Mouse (Mus musculus): Measurements from ENCODE around the gene Get4. TPM values are rescaled to one million over a fixed set of nuclear protein-coding genes. Genes with fewer than 3 reads are reported as not detected.

Get4 gene
- polyA plus RNA-seq, 1 experiment from 2014 or later = 139 TPM

GRCm38 (mm10) chr5:139228318-139228717, 23.8 kb upstream of the Get4 start:
- Histone ChIP-seq H3K4me3 (ENCODE audit: low read depth, low read length) (no peak overlapping the region), H3K27me3 (ENCODE audit: control insufficient read depth, insufficient read depth, low read length) (no peaks in the 10 kb centered on the region), H3K27ac (ENCODE audit: low read depth, low read length) (no peak overlapping the region), H3K4me1 (ENCODE audit: control insufficient read depth, insufficient read depth, low read length) (no peaks in the 10 kb centered on the region), H3K9ac (ENCODE audit: low read depth, low read length) (no peak overlapping the region), H3K4me2 (no peak overlapping the region), H3K9me3 (replicated peaks; ENCODE audit: control insufficient read depth, low read length) (no peaks in the 10 kb centered on the region), H3K36me3 (ENCODE audit: control insufficient read depth, insufficient read depth, low read length) (peaks cover 36% of the 10 kb centered on the region)
- ATAC-seq (replicated peaks; ENCODE audit: insufficient number of reproducible peaks, low FRiP score, low TSS enrichment) = no peak
- WGBS (ENCODE audit: insufficient replicate concordance) = 95% methylated on average over 3 of the region's 3 CpGs

- Histone ChIP-seq H3K9ac (ENCODE audit: low read depth, low read length) (no peak overlapping the region), H3K4me3 (ENCODE audit: low read depth, low read length) (no peak overlapping the region), H3K36me3 (ENCODE audit: control insufficient read depth, insufficient read depth, low read length) (peaks cover 43% of the 10 kb centered on the region), H3K27ac (ENCODE audit: low read depth, low read length) (no peak overlapping the region), H3K27me3 (ENCODE audit: control insufficient read depth, insufficient read depth, low read length) (no peaks in the 10 kb centered on the region), H3K9me3 (replicated peaks; ENCODE audit: control insufficient read depth, low read length) (no peaks in the 10 kb centered on the region), H3K4me2 (no peak overlapping the region), H3K4me1 (ENCODE audit: control insufficient read depth, insufficient read depth, low read length) (no peaks in the 10 kb centered on the region)
- WGBS (ENCODE audit: insufficient replicate concordance) = 90% methylated on average over 3 of the region's 3 CpGs
- no peak for ATAC-seq (replicated peaks; ENCODE audit: insufficient number of reproducible peaks, low FRiP score, low TSS enrichment)
Measured at GRCm38 (mm10) chr5:139229716-139230115, 22.4 kb upstream of the Get4 start.

GRCm38 (mm10) chr5:139232083-139232482, 20.0 kb upstream of the Get4 start:
- Histone ChIP-seq H3K4me3 (ENCODE audit: low read depth, low read length) (no peak overlapping the region), H3K27ac (ENCODE audit: low read depth, low read length) (no peak overlapping the region), H3K27me3 (ENCODE audit: control insufficient read depth, insufficient read depth, low read length) (no peaks in the 10 kb centered on the region), H3K4me2 (no peak overlapping the region), H3K9ac (ENCODE audit: low read depth, low read length) (no peak overlapping the region), H3K4me1 (ENCODE audit: control insufficient read depth, insufficient read depth, low read length) (no peaks in the 10 kb centered on the region), H3K9me3 (replicated peaks; ENCODE audit: control insufficient read depth, low read length) (no peaks in the 10 kb centered on the region), H3K36me3 (ENCODE audit: control insufficient read depth, insufficient read depth, low read length) (peaks cover 45% of the 10 kb centered on the region)
- ATAC-seq (replicated peaks; ENCODE audit: insufficient number of reproducible peaks, low FRiP score, low TSS enrichment) = no peak
- 87% methylated on average over 3 of the region's 3 CpGs for WGBS (ENCODE audit: insufficient replicate concordance)

- no peak for ATAC-seq (replicated peaks; ENCODE audit: insufficient number of reproducible peaks, low FRiP score, low TSS enrichment)
- Histone ChIP-seq H3K4me3 (ENCODE audit: low read depth, low read length) (no peak overlapping the region), H3K4me1 (ENCODE audit: control insufficient read depth, insufficient read depth, low read length) (no peaks in the 10 kb centered on the region), H3K27me3 (ENCODE audit: control insufficient read depth, insufficient read depth, low read length) (no peaks in the 10 kb centered on the region), H3K27ac (ENCODE audit: low read depth, low read length) (no peak overlapping the region), H3K9ac (ENCODE audit: low read depth, low read length) (no peak overlapping the region), H3K4me2 (no peak overlapping the region), H3K9me3 (replicated peaks; ENCODE audit: control insufficient read depth, low read length) (no peaks in the 10 kb centered on the region), H3K36me3 (ENCODE audit: control insufficient read depth, insufficient read depth, low read length) (peaks cover 42% of the 10 kb centered on the region)
- WGBS (ENCODE audit: insufficient replicate concordance) = 86% methylated on average over 4 of the region's 4 CpGs
Measured at GRCm38 (mm10) chr5:139234423-139234822, 17.7 kb upstream of the Get4 start.

- ATAC-seq (replicated peaks; ENCODE audit: insufficient number of reproducible peaks, low FRiP score, low TSS enrichment) = no peak
- H3K4me3 ChIP-seq (ENCODE audit: low read depth, low read length) = no peak overlapping the region
Measured at GRCm38 (mm10) chr5:139237436-139237835, 14.7 kb upstream of the Get4 start.

GRCm38 (mm10) chr5:139241022-139241761, 10.9 kb upstream of the Get4 start:
- Histone ChIP-seq H3K4me3 (ENCODE audit: low read depth, low read length) (no peak overlapping the region), H3K4me2 (no peak overlapping the region), H3K27me3 (ENCODE audit: control insufficient read depth, insufficient read depth, low read length) (no peaks in the 10 kb centered on the region), H3K27ac (ENCODE audit: low read depth, low read length) (no peak overlapping the region), H3K4me1 (ENCODE audit: control insufficient read depth, insufficient read depth, low read length) (no peaks in the 10 kb centered on the region; the same call in 1 of the 2 replicates), H3K36me3 (ENCODE audit: control insufficient read depth, insufficient read depth, low read length) (peaks cover 32% of the 10 kb centered on the region), H3K9ac (ENCODE audit: low read depth, low read length) (no peak overlapping the region), H3K9me3 (replicated peaks; ENCODE audit: control insufficient read depth, low read length) (no peaks in the 10 kb centered on the region)
- no peak for ATAC-seq (replicated peaks; ENCODE audit: insufficient number of reproducible peaks, low FRiP score, low TSS enrichment)
- 76% methylated on average over 15 of the region's 15 CpGs for WGBS (ENCODE audit: insufficient replicate concordance)

More at GRCm38 (mm10) chr5:139237436-139237835, 14.7 kb upstream of the Get4 start:
- peaks cover 48% of the 10 kb centered on the region for H3K36me3 ChIP-seq (ENCODE audit: control insufficient read depth, insufficient read depth, low read length)
- H3K27ac ChIP-seq (ENCODE audit: low read depth, low read length) = no peak overlapping the region
- H3K9ac ChIP-seq (ENCODE audit: low read depth, low read length) = no peak overlapping the region
- no peaks in the 10 kb centered on the region for H3K27me3 ChIP-seq (ENCODE audit: control insufficient read depth, insufficient read depth, low read length)
- no peaks in the 10 kb centered on the region for H3K4me1 ChIP-seq (ENCODE audit: control insufficient read depth, insufficient read depth, low read length)
- no peak overlapping the region for H3K4me2 ChIP-seq
- H3K9me3 ChIP-seq (replicated peaks; ENCODE audit: control insufficient read depth, low read length) = no peaks in the 10 kb centered on the region
- whole genome bisulfite sequencing (ENCODE audit: insufficient replicate concordance) = 89% methylated on average over 4 of the region's 4 CpGs

- 81% methylated on average over 1 of the region's 1 CpGs for WGBS (ENCODE audit: insufficient replicate concordance)
- no peak overlapping the region for H3K4me2 ChIP-seq
- H3K36me3 ChIP-seq (ENCODE audit: control insufficient read depth, insufficient read depth, low read length) = peaks cover 38% of the 10 kb centered on the region
Measured at GRCm38 (mm10) chr5:139243384-139243783, 8.7 kb upstream of the Get4 start.

GRCm38 (mm10) chr5:139247767-139248166, 4.4 kb upstream of the Get4 start:
- H3K9ac ChIP-seq (ENCODE audit: low read depth, low read length) = no peak overlapping the region; the same call in 1 of the 2 replicates
- no peak overlapping the region for H3K4me3 ChIP-seq (ENCODE audit: low read depth, low read length)
- H3K4me1 ChIP-seq (ENCODE audit: control insufficient read depth, insufficient read depth, low read length) = peaks cover 4% of the 10 kb centered on the region; the same call in 1 of the 2 replicates
- WGBS (ENCODE audit: insufficient replicate concordance) = 38% methylated on average over 3 of the region's 3 CpGs
- ATAC-seq (replicated peaks; ENCODE audit: insufficient number of reproducible peaks, low FRiP score, low TSS enrichment) = no peak
- H3K27me3 ChIP-seq (ENCODE audit: control insufficient read depth, insufficient read depth, low read length) = no peaks in the 10 kb centered on the region
- peaks cover 28% of the 10 kb centered on the region for H3K36me3 ChIP-seq (ENCODE audit: control insufficient read depth, insufficient read depth, low read length)
- no peak overlapping the region for H3K27ac ChIP-seq (ENCODE audit: low read depth, low read length)
- no peaks in the 10 kb centered on the region for H3K9me3 ChIP-seq (replicated peaks; ENCODE audit: control insufficient read depth, low read length)
- H3K4me2 ChIP-seq = no peak overlapping the region

More at GRCm38 (mm10) chr5:139243384-139243783, 8.7 kb upstream of the Get4 start:
- Histone ChIP-seq H3K9ac (ENCODE audit: low read depth, low read length) (no peak overlapping the region), H3K27ac (ENCODE audit: low read depth, low read length) (no peak overlapping the region), H3K4me3 (ENCODE audit: low read depth, low read length) (no peak overlapping the region), H3K4me1 (ENCODE audit: control insufficient read depth, insufficient read depth, low read length) (peaks cover 4% of the 10 kb centered on the region; the same call in 1 of the 2 replicates), H3K9me3 (replicated peaks; ENCODE audit: control insufficient read depth, low read length) (no peaks in the 10 kb centered on the region), H3K27me3 (ENCODE audit: control insufficient read depth, insufficient read depth, low read length) (no peaks in the 10 kb centered on the region)
- no peak for ATAC-seq (replicated peaks; ENCODE audit: insufficient number of reproducible peaks, low FRiP score, low TSS enrichment)

- Histone ChIP-seq H3K27ac (ENCODE audit: low read depth, low read length) (no peak overlapping the region), H3K27me3 (ENCODE audit: control insufficient read depth, insufficient read depth, low read length) (no peaks in the 10 kb centered on the region), H3K9ac (ENCODE audit: low read depth, low read length) (no peak overlapping the region), H3K4me1 (ENCODE audit: control insufficient read depth, insufficient read depth, low read length) (peaks cover 11% of the 10 kb centered on the region), H3K4me2 (no peak overlapping the region), H3K4me3 (ENCODE audit: low read depth, low read length) (no peak overlapping the region), H3K9me3 (replicated peaks; ENCODE audit: control insufficient read depth, low read length) (no peaks in the 10 kb centered on the region), H3K36me3 (ENCODE audit: control insufficient read depth, insufficient read depth, low read length) (peaks cover 28% of the 10 kb centered on the region)
- WGBS (ENCODE audit: insufficient replicate concordance) = 83% methylated on average over 3 of the region's 3 CpGs
- no peak for ATAC-seq (replicated peaks; ENCODE audit: insufficient number of reproducible peaks, low FRiP score, low TSS enrichment)
Measured at GRCm38 (mm10) chr5:139248846-139249245, 3.3 kb upstream of the Get4 start.
